In the genomic region with DNA sequence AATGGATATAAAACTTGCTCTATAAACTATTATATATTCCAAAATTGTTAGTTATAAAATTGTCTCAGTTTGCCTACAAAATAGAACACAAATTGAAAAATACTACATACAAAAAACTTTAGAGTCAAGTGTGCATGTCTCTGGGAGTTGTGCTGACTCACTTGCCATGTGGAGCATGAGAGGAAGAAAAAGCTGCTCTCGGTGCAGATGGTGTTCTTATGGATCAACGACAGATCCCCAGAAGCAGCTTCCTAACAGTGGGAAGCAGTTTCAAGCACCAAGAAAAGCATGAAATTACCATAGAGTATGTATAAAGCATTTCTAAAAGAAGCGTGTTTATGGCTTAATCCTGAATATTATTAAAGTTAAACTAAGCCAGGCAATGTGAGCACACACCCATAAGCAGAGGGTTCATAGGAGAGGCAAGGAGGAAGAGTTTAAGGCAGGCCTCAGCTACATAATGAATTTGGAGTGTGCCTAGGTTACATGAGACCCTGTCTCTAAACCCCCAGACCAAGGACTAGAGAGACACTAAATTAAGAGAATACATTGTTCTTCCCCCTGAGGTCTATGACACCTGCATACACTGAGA, we compare ENCODE assay signal across 17 mouse cellular contexts. TPM values are rescaled to one million over a fixed set of nuclear protein-coding genes. Genes with fewer than 3 reads are reported as not detected.
A peak's percentile ranks its signal among the peaks of the same experiment; 100 is the strongest.
DNase-seq lines count a peak whose midpoint lies in the region; ATAC-seq and TF ChIP-seq lines count a peak whose summit lies in the region.
"Had no signal": no experiment of that assay in that cellular context is flagged by ENCODE, and none has a peak within 500 bp of the region (broad histone marks: within the 10 kb centered on the region; RNA-seq: fewer than 3 reads in every experiment).

No protein-coding gene starts in this region.

- H3K36me3 ChIP-seq in midbrain, postnatal 0 days (ENCODE audit: insufficient read depth, low read length) = no peaks in the 10 kb centered on the region
- H3K36me3 ChIP-seq in midbrain, embryonic 13.5 days = peaks cover 3% of the 10 kb centered on the region; the same call in 1 of the 2 replicates
- H3K36me3 ChIP-seq: heart, embryonic 15.5 days; stomach, embryonic 15.5 days had no signal

- H3K27ac ChIP-seq in midbrain, postnatal 0 days (ENCODE audit: low read depth, low read length) = no peak overlapping the region
- H3K27ac ChIP-seq in midbrain, embryonic 13.5 days = no peak overlapping the region
- H3K27ac ChIP-seq: embryonic facial prominence, embryonic 10.5 days; heart, embryonic 15.5 days; limb, embryonic 10.5 days; liver, embryonic 14.5 days; macrophage; stomach, embryonic 15.5 days had no signal

- intact Hi-C loops in left cerebral cortex, postnatal 14 days (cut with DNase I) = no loop called here
- intact Hi-C loops in heart, postnatal 25 days (cut with DNase I) = loop anchor here (5.0 kb wide), 1 partner anchor 40 kb away; no protein-coding TSS in a partner anchor

- DNase-seq in cerebellum, adult 9-10 months = peak; percentile 30
- DNase-seq in midbrain, postnatal 0 days (ENCODE audit: low spot score) = peak; percentile 5
- DNase-seq in left cerebral cortex, postnatal 14 days (ENCODE audit: low spot score in 2 of 2) = peak; percentile 65 to 77
- no peak for DNase-seq in thymus, postnatal 10 days (ENCODE audit: low spot score in 2 of 2)
- no peak for DNase-seq in heart, postnatal 25 days (ENCODE audit: low spot score)
- no peak for DNase-seq in lung, postnatal 36 days
- DNase-seq: adrenal gland, postnatal 14 days; cerebellum, adult 11-12 months; gastrocnemius, postnatal 25 days had no signal

- TF ChIP-seq CTCF in midbrain, postnatal 0 days (IDR thresholded peaks at IDR 0.05) = no peak

- H3K27me3 ChIP-seq in midbrain, postnatal 0 days (ENCODE audit: insufficient read depth, low read length) = no peaks in the 10 kb centered on the region
- no peaks in the 10 kb centered on the region for H3K27me3 ChIP-seq in midbrain, embryonic 13.5 days
- H3K27me3 ChIP-seq: heart, embryonic 15.5 days; stomach, embryonic 15.5 days had no signal

- H3K4me2 ChIP-seq in midbrain, postnatal 0 days (ENCODE audit: low read depth, low read length, poor library complexity, severe bottlenecking) = no peak overlapping the region
- no peak overlapping the region for H3K4me2 ChIP-seq in midbrain, embryonic 13.5 days (replicated peaks)
- H3K4me2 ChIP-seq: heart, embryonic 15.5 days; stomach, embryonic 15.5 days had no signal

- 30% methylated on average over 3 of the region's 3 CpGs for WGBS in midbrain, postnatal 0 days
- WGBS in midbrain, embryonic 13.5 days = 56% methylated on average over 3 of the region's 3 CpGs

- no peaks in the 10 kb centered on the region for H3K9me3 ChIP-seq in midbrain, postnatal 0 days (ENCODE audit: low read length)
- H3K9me3 ChIP-seq in midbrain, embryonic 13.5 days = no peaks in the 10 kb centered on the region
- H3K9me3 ChIP-seq: embryonic facial prominence, embryonic 10.5 days; heart, embryonic 15.5 days; limb, embryonic 10.5 days; stomach, embryonic 15.5 days had no signal

- H3K4me1 ChIP-seq in midbrain, postnatal 0 days (ENCODE audit: insufficient read depth, low read length) = no peaks in the 10 kb centered on the region
- no peaks in the 10 kb centered on the region for H3K4me1 ChIP-seq in midbrain, embryonic 13.5 days (replicated peaks)
- H3K4me1 ChIP-seq: embryonic facial prominence, embryonic 10.5 days; heart, embryonic 15.5 days; limb, embryonic 10.5 days; stomach, embryonic 15.5 days had no signal

- no peak for ATAC-seq in cerebellum, adult (ENCODE audit: insufficient number of reproducible peaks, low FRiP score, low TSS enrichment)
- ATAC-seq in midbrain, postnatal 0 days (ENCODE audit: low FRiP score) = no peak
- ATAC-seq in midbrain, embryonic 13.5 days = no peak

- H3K4me3 ChIP-seq in midbrain, postnatal 0 days (ENCODE audit: low read depth, low read length) = no peak overlapping the region
- H3K4me3 ChIP-seq in midbrain, embryonic 13.5 days (replicated peaks) = no peak overlapping the region
- H3K4me3 ChIP-seq: embryonic facial prominence, embryonic 10.5 days; heart, embryonic 15.5 days; limb, embryonic 10.5 days; stomach, embryonic 15.5 days had no signal

- H3K9ac ChIP-seq in midbrain, postnatal 0 days (replicated peaks; ENCODE audit: low read length, poor library complexity, severe bottlenecking) = no peak overlapping the region
- H3K9ac ChIP-seq in midbrain, embryonic 13.5 days (replicated peaks) = no peak overlapping the region
- H3K9ac ChIP-seq: heart, embryonic 15.5 days; liver, embryonic 14.5 days; stomach, embryonic 15.5 days had no signal

RNA-seq across cellular contexts. Expression of gene Scai, which starts 48.1 kb away (rescaled TPM):
- total RNA-seq in midbrain, postnatal 0 days (2014; rRNA removed) = 59.5 and 78.3 TPM in 2 replicates
- polyA plus RNA-seq in midbrain, postnatal 0 days (2015; fragmentation: Nextera tagmentation; extraction: Ambion mirVana) = 12.1 and 13.8 TPM in 2 replicates
- 19.8 and 20.4 TPM in 2 replicates for polyA plus RNA-seq in midbrain, embryonic 13.5 days (2015; fragmentation: Nextera tagmentation; extraction: Ambion mirVana)
- total RNA-seq in left cerebral cortex, postnatal 14 days (2021) = 10 to 100 TPM; 69.4 to 84.0 TPM
- total RNA-seq in heart, postnatal 25 days (2021) = 1 to 10 TPM; 4.7 to 6.6 TPM

Comparison
In these comparisons a context has a peak if more than half of its experiments do, and no peak if none do; other contexts are left out.
1. DNase-seq: peak in cerebellum, adult 9-10 months (single experiment), midbrain, postnatal 0 days (single experiment) and left cerebral cortex, postnatal 14 days (2 of 2); none in thymus, postnatal 10 days (0 of 2), heart, postnatal 25 days (single experiment) and lung, postnatal 36 days (single experiment).